Mouse (Mus musculus) lung, embryonic 14.5 days (tissue): ENCODE measurements at regions not wholly inside any gene's neighbourhood (a gene's known extent, or its start where the extent isn't known, plus 50 kb on each side); places are given as distances from the start of the nearest gene placed in this dataset.

Source experiments
- ATAC-seq: fragments of 200-750 bp; cut with Nextera tagmentation; 2 replicates; pipeline ENCODE4 v1.8.0; 2017; ENCODE audit warnings: mild to moderate bottlenecking, moderate TSS enrichment, moderate library complexity; ENCODE audit not compliant: insufficient read depth
- DNase-seq: peaks from one replicate; pipeline ENCODE4 v3.0.0-alpha.2; 2015
- H3K27ac ChIP-seq: fragments of 300-500 bp; sonication (generic); 2 replicates; pipeline ENCODE4 v1.5.1; 2014; ENCODE audit warnings: low read depth, mild to moderate bottlenecking, moderate library complexity
- H3K27me3 ChIP-seq: fragments of 300-500 bp; sonication (generic); 2 replicates; pipeline ENCODE4 v1.6.1; 2014; ENCODE audit warnings: low read length, control low read depth; ENCODE audit not compliant: insufficient read depth
- H3K36me3 ChIP-seq: fragments of 300-500 bp; sonication (generic); 2 replicates; pipeline ENCODE4 v1.6.1; 2014; ENCODE audit warnings: control low read depth; ENCODE audit not compliant: insufficient read depth
- H3K4me1 ChIP-seq: fragments of 300-500 bp; sonication (generic); 2 replicates; pipeline ENCODE4 v1.6.1; 2014; ENCODE audit warnings: antibody characterized with exemption, control low read depth; ENCODE audit not compliant: insufficient read depth
- H3K4me2 ChIP-seq: fragments of 300-500 bp; sonication (generic); 2 replicates; pipeline ENCODE4 v1.6.1; 2014; ENCODE audit warnings: mild to moderate bottlenecking
- H3K4me3 ChIP-seq: fragments of 300-500 bp; sonication (generic); 2 replicates; pipeline ENCODE4 v1.5.1; 2014; ENCODE audit warnings: low read depth, low read length
- H3K9ac ChIP-seq: fragments of 300-500 bp; sonication (generic); 2 replicates; pipeline ENCODE4 v1.6.1; 2014
- H3K9me3 ChIP-seq: fragments of 300-500 bp; sonication (generic); 2 replicates; pipeline ENCODE4 v1.6.1; 2016; ENCODE audit warnings: low read depth, low read length, control low read depth
- CTCF ChIP-seq: IDR thresholded peaks from 2 replicates; pipeline ENCODE4 v1.5.1; 2016; ENCODE audit warnings: antibody characterized with exemption, low read depth
- WGBS: fragments of 180-500 bp; shearing (Covaris S2); extraction: QIAGEN DNeasy Blood & Tissue Kit; methylation state at CpG from one replicate; pipeline ENCODE4 v1.1.7; 2014; 5-methylcytosine and 5-hydroxymethylcytosine counted together

DNA sequence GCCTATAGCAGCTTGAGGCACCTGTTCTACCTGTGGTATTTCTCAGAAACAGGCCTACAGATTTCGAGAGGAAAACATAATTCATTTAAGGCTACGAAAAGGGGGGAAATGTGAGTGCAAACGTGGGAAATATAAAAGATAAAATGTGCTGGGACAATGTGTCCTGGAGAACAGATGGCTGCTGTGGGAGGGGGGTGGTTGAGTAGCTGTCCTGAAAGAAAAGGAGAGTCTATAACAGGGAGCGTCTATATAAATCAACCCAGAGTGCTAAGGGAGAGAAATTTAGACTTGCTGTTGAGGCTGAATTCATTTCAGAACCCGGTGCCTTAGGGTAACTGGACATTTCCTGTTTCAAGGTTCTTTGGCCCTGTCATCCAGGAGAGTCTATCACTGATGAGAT, 625.5 kb upstream of the Pou3f3 start:
- no peak for TF ChIP-seq CTCF
- Histone ChIP-seq H3K4me2 (no peak overlapping the region), H3K27me3 (no peaks in the 10 kb centered on the region), H3K4me3 (no peak overlapping the region), H3K9me3 (no peaks in the 10 kb centered on the region), H3K4me1 (no peaks in the 10 kb centered on the region), H3K27ac (no peak overlapping the region), H3K36me3 (no peaks in the 10 kb centered on the region), H3K9ac (no peak overlapping the region)
- no peak for DNase-seq
- 59% methylated on average over 5 of the region's 5 CpGs for WGBS
- ATAC-seq, result no peak

DNA sequence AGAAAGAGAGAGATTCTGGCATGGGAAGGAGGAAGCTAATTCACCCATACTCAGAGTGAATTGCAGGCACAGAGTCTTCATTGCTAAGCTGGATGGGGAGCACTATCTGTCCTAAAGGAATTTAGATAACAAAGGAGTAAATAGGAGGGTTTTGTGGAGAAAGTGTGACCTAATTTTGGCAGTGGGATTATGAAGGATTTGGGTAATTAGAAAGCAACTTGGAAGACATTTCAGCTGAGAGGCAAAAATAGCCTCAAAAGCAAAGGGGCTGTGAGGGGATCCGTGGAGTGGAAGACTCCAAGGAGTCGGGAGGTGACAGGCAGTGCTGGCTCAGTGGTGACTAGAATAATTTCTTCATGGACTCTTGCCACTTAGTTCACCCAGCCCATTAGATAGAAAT, 599.5 kb upstream of the Pou3f3 start:
- no peaks in the 10 kb centered on the region for H3K9me3 ChIP-seq
- 44% methylated on average over 2 of the region's 2 CpGs for WGBS
- H3K27me3 ChIP-seq, result no peaks in the 10 kb centered on the region
- no peak overlapping the region for H3K9ac ChIP-seq
- H3K4me1 ChIP-seq, result no peaks in the 10 kb centered on the region
- H3K36me3 ChIP-seq, result no peaks in the 10 kb centered on the region
- ATAC-seq, result no peak
- H3K4me2 ChIP-seq, result no peak overlapping the region
- DNase-seq, result no peak
- H3K27ac ChIP-seq, result no peak overlapping the region
- H3K4me3 ChIP-seq, result no peak overlapping the region
- no peak for TF ChIP-seq CTCF

DNA sequence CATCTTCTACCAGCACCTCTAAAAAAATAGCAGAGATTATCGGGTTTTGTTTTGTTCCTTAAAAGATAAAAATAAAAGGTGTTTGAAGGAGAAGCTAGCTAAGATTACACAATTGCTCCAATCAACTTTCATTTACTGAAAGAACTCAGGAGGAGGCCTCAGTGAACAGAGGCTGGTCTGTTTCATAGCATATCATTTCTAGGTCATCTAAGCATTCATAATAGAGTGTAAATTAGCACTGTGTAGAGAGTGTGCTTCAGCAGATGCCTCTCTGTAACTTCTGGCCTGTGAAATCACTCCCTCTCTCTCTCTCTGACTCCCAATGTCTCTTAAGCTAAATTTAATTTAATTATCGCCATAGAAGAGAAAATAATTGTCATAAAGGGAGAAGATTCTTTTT, 597.0 kb upstream of the Pou3f3 start:
- DNase-seq, result no peak
- no peaks in the 10 kb centered on the region for H3K27me3 ChIP-seq
- no peaks in the 10 kb centered on the region for H3K36me3 ChIP-seq
- no peak overlapping the region for H3K4me2 ChIP-seq
- H3K4me3 ChIP-seq, result no peak overlapping the region
- H3K27ac ChIP-seq, result no peak overlapping the region
- no peaks in the 10 kb centered on the region for H3K4me1 ChIP-seq
- WGBS, result 76% methylated on average over 2 of the region's 2 CpGs
- no peak for ATAC-seq
- no peak for TF ChIP-seq CTCF
- no peak overlapping the region for H3K9ac ChIP-seq
- H3K9me3 ChIP-seq, result no peaks in the 10 kb centered on the region

DNA sequence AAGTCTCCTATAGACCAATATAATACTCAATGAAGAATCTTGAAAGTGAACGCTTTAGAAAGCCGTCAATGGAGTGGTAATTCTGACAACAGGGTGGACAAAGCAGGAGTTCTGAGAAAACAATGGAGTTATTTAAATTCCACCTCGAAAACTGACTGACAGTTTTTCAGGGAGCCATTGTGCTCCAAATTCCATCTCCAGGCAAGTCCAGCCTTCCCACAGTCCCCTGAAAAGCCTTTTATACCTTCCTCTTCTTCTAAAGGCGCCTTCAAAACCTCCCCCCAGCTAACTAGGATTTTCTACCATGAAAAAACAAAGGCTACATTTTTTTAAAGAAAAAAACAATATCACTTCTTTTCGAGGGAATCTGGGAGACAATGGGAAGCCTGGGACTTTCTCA, 588.0 kb upstream of the Pou3f3 start:
- TF ChIP-seq CTCF, result no peak
- ATAC-seq (no peak), DNase-seq (no peak)
- no peak overlapping the region for H3K27ac ChIP-seq
- H3K4me1 ChIP-seq, result no peaks in the 10 kb centered on the region
- H3K9me3 ChIP-seq, result no peaks in the 10 kb centered on the region
- H3K4me3 ChIP-seq, result no peak overlapping the region
- H3K4me2 ChIP-seq, result no peak overlapping the region
- H3K9ac ChIP-seq, result no peak overlapping the region
- 65% methylated on average over 5 of the region's 5 CpGs for whole genome bisulfite sequencing
- no peaks in the 10 kb centered on the region for H3K36me3 ChIP-seq
- no peaks in the 10 kb centered on the region for H3K27me3 ChIP-seq

DNA sequence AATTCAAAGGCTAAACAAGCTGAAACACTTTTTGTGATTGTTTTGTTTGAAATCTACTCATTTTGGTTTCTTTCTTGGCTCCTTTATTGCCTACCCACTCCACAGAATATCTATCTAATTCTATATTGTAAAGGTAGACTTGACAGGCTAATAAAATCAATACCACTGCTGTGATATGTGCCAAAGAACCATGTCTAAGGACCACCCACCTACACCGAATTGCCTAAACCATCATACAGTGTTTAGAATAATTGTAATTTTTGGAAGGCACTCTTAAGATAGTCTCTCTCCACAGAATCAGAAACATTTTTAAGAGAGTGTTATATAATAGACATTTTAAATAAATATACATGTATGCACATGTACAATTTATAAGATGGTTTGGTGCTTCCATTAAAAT, 587.6 kb upstream of the Pou3f3 start:
- H3K27ac ChIP-seq, result no peak overlapping the region
- H3K27me3 ChIP-seq, result no peaks in the 10 kb centered on the region
- H3K4me2 ChIP-seq, result no peak overlapping the region
- no peak overlapping the region for H3K9ac ChIP-seq
- ATAC-seq, result no peak
- no peaks in the 10 kb centered on the region for H3K9me3 ChIP-seq
- H3K4me3 ChIP-seq, result no peak overlapping the region
- no peaks in the 10 kb centered on the region for H3K4me1 ChIP-seq
- no peaks in the 10 kb centered on the region for H3K36me3 ChIP-seq
- no peak for DNase-seq
- 75% methylated on average over 1 of the region's 1 CpGs for WGBS
- no peak for TF ChIP-seq CTCF

DNA sequence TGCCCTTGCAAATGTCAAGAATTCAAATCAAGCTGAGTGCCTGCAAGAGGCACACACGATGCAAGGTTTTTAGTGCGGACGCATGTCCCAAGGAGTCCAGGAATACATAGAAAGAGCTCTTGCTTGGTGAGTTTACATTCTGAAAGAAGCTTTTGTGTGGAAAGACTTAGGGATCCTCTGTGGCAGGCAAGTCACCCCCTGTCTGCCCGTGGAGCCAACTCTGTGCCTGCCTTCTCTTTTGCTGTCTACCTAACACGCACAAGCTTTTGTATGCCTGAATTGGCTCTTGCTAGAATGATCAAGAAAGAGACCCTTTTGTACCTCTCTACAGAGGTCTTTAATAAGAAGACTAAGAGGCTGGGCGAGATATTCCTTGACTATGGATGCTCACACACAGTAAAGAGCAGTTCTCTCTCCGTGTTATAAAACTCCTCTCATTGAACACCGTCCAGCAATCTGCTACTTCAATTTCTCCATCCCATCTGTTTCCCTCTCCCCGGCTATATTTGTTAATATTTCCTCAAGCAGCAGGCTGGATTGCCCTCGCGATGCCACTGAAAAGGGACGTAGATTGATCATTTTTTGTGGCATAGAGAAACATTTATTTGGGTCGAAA, 543.3 kb upstream of the Pou3f3 start:
- Histone ChIP-seq H3K4me3 (no peak overlapping the region), H3K4me2 (no peak overlapping the region), H3K27ac (no peak overlapping the region), H3K4me1 (no peaks in the 10 kb centered on the region), H3K27me3 (no peaks in the 10 kb centered on the region), H3K9me3 (no peaks in the 10 kb centered on the region), H3K36me3 (no peaks in the 10 kb centered on the region), H3K9ac (no peak overlapping the region)
- 73% methylated on average over 13 of the region's 13 CpGs for WGBS
- TF ChIP-seq CTCF, result no peak
- ATAC-seq, result no peak
- no peak for DNase-seq

DNA sequence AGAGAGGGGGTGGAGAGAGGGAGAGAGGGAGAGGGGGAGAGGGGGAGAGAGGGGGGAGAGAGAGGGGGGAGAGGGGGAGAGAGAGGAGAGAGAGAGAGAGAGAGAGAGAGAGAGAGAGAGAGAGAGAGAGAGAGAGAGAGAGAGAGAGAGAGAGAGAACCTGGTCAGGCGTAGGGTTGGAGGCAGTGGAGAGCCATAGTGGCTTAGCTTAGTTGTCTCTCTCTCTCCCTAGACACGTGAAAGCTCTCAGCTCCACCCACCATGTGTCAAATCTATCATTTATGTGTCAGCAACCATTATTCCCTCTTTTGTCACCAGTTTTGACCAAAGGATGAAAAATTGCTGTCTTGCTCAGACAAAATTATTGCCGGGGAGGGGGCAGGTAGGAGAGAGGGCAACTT, 542.7 kb upstream of the Pou3f3 start:
- DNase-seq (no peak), ATAC-seq (no peak)
- H3K4me2 ChIP-seq, result no peak overlapping the region
- 50% methylated on average over 3 of the region's 3 CpGs for WGBS
- TF ChIP-seq CTCF, result no peak
- no peaks in the 10 kb centered on the region for H3K9me3 ChIP-seq
- H3K4me3 ChIP-seq, result no peak overlapping the region
- no peaks in the 10 kb centered on the region for H3K4me1 ChIP-seq
- no peak overlapping the region for H3K27ac ChIP-seq
- H3K36me3 ChIP-seq, result no peaks in the 10 kb centered on the region
- no peak overlapping the region for H3K9ac ChIP-seq
- H3K27me3 ChIP-seq, result no peaks in the 10 kb centered on the region
